Mouse (Mus musculus) embryonic facial prominence, embryonic 13.5 days (tissue): ENCODE results near the gene Fgf18. TPM values are rescaled to one million over a fixed set of nuclear protein-coding genes. Genes with fewer than 3 reads are reported as not detected.

Experiments
- ATAC-seq: fragments of 200-750 bp; cut with Nextera tagmentation; 2 replicates; pipeline ENCODE4 v1.8.0; 2017; ENCODE audit warnings: low read depth; ENCODE audit not compliant: insufficient number of reproducible peaks, insufficient read depth, low FRiP score, low TSS enrichment
- H3K27ac ChIP-seq: fragments of 300-500 bp; sonication (generic); 2 replicates; pipeline ENCODE4 v1.5.1; 2015; ENCODE audit warnings: moderate library complexity, mild to moderate bottlenecking, inconsistent platforms
- H3K27me3 ChIP-seq: fragments of 300-500 bp; sonication (generic); 2 replicates; pipeline ENCODE4 v1.6.1; 2015; ENCODE audit warnings: mild to moderate bottlenecking, inconsistent platforms
- H3K36me3 ChIP-seq: fragments of 300-500 bp; sonication (generic); 2 replicates; pipeline ENCODE4 v1.6.1; 2015; ENCODE audit warnings: mild to moderate bottlenecking, inconsistent platforms
- H3K4me1 ChIP-seq: fragments of 300-500 bp; sonication (generic); 2 replicates; pipeline ENCODE4 v1.6.1; 2015; ENCODE audit warnings: inconsistent platforms
- H3K4me2 ChIP-seq: fragments of 300-500 bp; sonication (generic); 2 replicates; pipeline ENCODE4 v1.6.1; 2015; ENCODE audit warnings: moderate library complexity, mild to moderate bottlenecking, inconsistent platforms
- H3K4me3 ChIP-seq: fragments of 300-500 bp; sonication (generic); 2 replicates; pipeline ENCODE4 v1.5.1; 2015; ENCODE audit warnings: mild to moderate bottlenecking, inconsistent platforms
- H3K9ac ChIP-seq: fragments of 300-500 bp; sonication (generic); 2 replicates; pipeline ENCODE4 v1.6.1; 2015; ENCODE audit warnings: mild to moderate bottlenecking, inconsistent platforms
- H3K9me3 ChIP-seq: fragments of 300-500 bp; sonication (generic); 2 replicates; pipeline ENCODE4 v1.6.1; 2016; ENCODE audit warnings: inconsistent platforms
- WGBS: fragments of 180-500 bp; shearing (Covaris S2); methylation state at CpG from one replicate; pipeline ENCODE4 v1.1.7; 2015; ENCODE audit warnings: mixed read lengths; 5-methylcytosine and 5-hydroxymethylcytosine counted together
- polyA plus RNA-seq: library from polyadenylated mRNA; unstranded; fragments of >200 nt; fragmentation: Nextera tagmentation; extraction: Ambion mirVana; gene quantifications from 2 replicates; pipeline ENCODE4 v1.2.1, GENCODE M21; 2015

The Fgf18 gene
- polyA plus RNA-seq, 1 experiment from 2014 or later, result 13.7 TPM

DNA sequence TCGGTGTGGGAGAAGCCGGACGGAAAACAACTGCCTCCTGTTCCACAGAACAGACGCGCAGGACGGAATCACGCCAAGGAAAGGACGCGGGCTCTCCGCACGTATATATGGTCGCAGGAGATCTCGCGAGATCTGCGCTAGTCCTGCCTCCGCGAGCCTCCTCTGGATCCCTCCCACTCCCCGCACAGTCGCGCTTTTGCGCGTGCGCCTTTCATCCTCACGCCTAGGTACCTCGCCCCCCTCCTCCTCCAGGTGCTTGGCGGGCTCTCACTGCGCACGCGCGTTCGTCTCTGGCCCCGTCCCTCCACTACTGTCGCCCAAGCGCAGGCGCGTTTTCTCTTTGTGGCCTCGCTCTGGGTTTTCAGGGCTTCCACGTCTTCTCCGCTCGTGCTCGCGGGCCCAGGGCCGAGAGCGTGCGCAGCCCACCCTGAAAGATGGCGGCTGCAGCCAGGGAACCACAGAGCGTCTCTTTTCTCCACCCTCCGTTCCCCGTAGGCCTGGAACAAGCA, 15.9 kb upstream of the Fgf18 start, which contains the start of gene Npm1:
Gene Npm1 (minus strand): TSS at position 209 of the 509 bp plus-strand sequence.
- Histone ChIP-seq H3K9ac (peak within 1 kb of the TSS; percentile 98), H3K36me3 (peaks cover 31% of the 10 kb centered on the region), H3K4me1 (peaks cover 13% of the 10 kb centered on the region), H3K4me2 (peak within 1 kb of the TSS; percentile 86), H3K9me3 (no peaks in the 10 kb centered on the region), H3K27ac (peak within 1 kb of the TSS; percentile 97), H3K4me3 (peak within 1 kb of the TSS; percentile 99), H3K27me3 (peaks cover 6% of the 10 kb centered on the region)
- peak; percentile 98 for ATAC-seq
- 5% methylated on average over 49 of the region's 49 CpGs for WGBS

DNA sequence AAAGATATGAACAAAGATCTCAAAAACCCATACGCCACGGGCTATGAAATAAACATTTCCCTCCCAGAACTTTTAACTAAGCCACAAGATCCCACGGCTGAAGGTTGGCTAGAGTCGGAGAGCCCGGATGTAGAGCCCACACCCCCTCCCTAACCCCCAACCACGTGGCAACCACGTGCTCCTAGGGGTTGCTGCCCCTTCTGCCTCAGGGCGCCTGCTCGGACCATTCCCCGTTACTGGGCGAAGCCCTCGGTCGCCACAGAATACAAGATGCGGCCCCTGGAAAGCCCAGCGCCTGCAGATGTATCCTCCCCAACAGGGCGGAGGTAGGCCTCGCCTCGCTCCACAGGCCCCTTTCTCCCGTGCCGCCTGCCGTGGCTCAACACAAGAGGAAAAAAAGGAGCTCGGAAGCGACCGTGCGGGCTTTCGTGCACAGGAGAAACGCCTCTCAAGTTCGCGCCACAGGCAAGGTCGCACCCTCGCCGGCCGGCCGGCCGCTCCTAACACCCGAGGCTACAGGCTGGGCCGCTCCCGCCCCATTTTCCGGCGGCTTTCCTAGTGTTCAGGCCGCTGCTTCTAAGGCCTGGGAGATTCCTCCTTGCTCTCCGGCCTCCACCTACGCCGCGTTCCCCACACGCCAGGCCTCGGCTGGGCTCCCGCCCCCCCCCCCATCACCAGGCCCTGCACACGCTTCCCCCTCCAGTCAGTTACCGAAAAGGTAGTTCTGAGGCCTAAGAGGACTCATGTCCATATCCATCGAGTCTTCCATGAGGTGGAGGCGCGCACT, 15.2 kb upstream of the Fgf18 start:
- peaks cover 4% of the 10 kb centered on the region for H3K27me3 ChIP-seq
- H3K4me3 ChIP-seq, result peak overlapping the region; percentile 99
- peaks cover 38% of the 10 kb centered on the region for H3K36me3 ChIP-seq
- WGBS, result 3% methylated on average over 53 of the region's 53 CpGs
- peak; percentile 52 for ATAC-seq
- H3K4me1 ChIP-seq, result peaks cover 13% of the 10 kb centered on the region
- H3K9me3 ChIP-seq, result no peaks in the 10 kb centered on the region
- peak overlapping the region; percentile 86 for H3K4me2 ChIP-seq
- H3K9ac ChIP-seq, result peak overlapping the region; percentile 98
- peak overlapping the region; percentile 88 for H3K27ac ChIP-seq

DNA sequence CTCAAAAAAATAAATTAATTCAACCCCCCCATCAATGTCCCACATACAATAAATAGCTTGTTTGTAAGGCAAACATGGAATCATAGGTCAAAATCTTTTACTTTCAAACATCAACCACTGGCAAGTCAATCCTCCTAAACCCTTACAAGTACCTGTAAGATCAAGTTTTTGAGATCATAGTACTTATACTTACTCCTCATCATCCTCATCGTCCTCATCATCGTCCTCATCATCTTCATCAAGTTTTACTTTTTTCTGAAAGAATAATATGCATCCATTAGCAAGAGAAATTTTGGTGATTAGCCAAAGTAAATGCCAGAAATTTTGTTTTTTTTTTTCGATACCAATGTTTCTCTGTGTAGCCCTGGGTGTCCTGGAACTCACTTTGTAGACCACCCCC, 12.5 kb upstream of the Fgf18 start:
- H3K4me1 ChIP-seq, result peaks cover 13% of the 10 kb centered on the region
- H3K4me3 ChIP-seq, result no peak overlapping the region
- ATAC-seq, result no peak
- no peaks in the 10 kb centered on the region for H3K9me3 ChIP-seq
- 85% methylated on average over 3 of the region's 3 CpGs for WGBS
- H3K27me3 ChIP-seq, result no peaks in the 10 kb centered on the region
- H3K4me2 ChIP-seq, result no peak overlapping the region
- H3K36me3 ChIP-seq, result peaks cover 60% of the 10 kb centered on the region
- no peak overlapping the region for H3K9ac ChIP-seq
- H3K27ac ChIP-seq, result no peak overlapping the region

DNA sequence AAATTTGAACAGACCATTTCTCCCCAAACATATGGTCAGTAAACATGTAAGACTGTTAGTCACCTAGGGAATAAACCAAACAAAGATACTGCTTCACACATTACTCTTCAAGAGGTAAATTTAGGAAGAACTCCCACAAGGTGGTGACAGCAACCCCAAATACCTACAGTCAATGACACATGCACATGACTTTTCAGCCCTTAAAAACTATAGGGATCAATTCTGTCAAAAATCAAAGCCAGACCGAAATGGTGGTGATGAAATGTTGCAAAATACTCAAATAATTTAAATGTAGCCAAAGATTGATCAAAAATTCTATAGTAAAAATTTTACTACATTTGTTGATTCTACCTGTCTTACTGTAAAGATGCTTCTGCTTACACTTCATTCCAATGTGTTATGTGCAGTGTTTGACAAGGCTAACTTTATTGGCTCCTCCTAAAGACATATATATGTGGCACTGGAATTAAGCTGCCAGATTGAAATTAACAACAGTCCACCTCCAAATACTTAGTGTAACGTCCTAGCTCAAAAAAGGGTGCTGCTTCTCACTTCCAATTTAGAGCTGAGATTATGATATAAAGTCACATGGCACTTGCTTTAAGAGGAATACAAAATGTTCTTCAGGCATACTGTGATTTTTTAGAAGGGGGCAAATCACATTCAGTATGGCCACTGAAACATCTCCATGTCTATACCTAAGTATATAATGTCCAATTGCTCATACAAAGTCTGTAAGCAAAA, 10.4 kb upstream of the Fgf18 start:
- Histone ChIP-seq H3K4me3 (no peak overlapping the region), H3K9me3 (no peaks in the 10 kb centered on the region), H3K4me1 (peaks cover 13% of the 10 kb centered on the region), H3K36me3 (peaks cover 79% of the 10 kb centered on the region), H3K9ac (no peak overlapping the region), H3K27me3 (no peaks in the 10 kb centered on the region), H3K4me2 (no peak overlapping the region), H3K27ac (no peak overlapping the region)
- WGBS, result 76% methylated on average over 2 of the region's 2 CpGs
- no peak for ATAC-seq

DNA sequence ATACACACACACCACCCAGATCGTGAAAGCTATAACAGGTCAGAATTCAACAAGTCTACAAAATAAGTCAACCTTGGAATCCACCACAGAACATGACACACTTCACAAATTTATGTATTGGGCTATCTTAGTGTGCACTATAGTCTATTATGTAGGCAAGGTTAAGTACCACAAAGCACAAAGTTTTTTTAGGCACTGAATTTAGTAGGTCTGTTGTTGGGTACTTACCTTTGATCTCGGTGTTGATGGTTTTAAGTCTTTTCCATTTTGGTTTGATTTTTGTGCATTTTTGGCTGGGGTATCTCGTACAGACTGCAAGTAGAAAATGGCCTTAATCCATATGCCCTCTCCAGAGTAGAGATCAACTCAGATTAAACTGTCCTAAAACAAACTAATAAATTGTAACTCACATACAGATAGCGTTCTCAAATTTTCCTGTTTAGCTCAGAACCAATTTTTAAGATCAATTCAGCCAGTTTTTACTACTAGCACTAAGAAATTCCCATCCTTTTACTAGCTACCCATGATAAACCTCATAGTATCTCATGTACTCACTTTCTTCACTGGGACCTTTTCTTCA, 9.3 kb upstream of the Fgf18 start:
- no peak for ATAC-seq

DNA sequence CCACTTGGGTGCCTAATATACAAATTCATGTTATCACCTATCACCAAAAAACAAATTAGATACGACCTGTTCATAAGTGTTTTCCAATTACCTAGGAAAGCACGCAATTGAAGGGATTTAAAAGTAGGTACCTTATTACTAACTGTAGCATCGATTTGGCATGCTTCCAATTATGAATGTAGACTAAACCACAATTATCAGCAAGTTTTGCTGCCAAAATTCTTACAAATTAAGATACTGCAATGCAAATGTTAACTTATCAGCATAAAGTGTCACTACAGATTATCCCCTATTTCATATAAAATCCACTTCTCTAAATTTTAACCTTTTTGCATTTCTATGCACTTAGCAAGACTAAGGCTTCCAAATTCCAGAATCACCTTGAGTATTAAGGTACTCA, 7.3 kb upstream of the Fgf18 start:
- ATAC-seq, result no peak
- no peaks in the 10 kb centered on the region for H3K9me3 ChIP-seq
- WGBS, result 85% methylated on average over 3 of the region's 3 CpGs
- no peak overlapping the region for H3K4me2 ChIP-seq
- H3K9ac ChIP-seq, result no peak overlapping the region
- H3K4me1 ChIP-seq, result no peaks in the 10 kb centered on the region; the same call in 1 of the 2 replicates
- no peak overlapping the region for H3K4me3 ChIP-seq
- peaks cover 87% of the 10 kb centered on the region for H3K36me3 ChIP-seq
- no peak overlapping the region for H3K27ac ChIP-seq
- no peaks in the 10 kb centered on the region for H3K27me3 ChIP-seq

More for the DNA sequence above, 9.3 kb upstream of the Fgf18 start:
- WGBS, result 81% methylated on average over 4 of the region's 4 CpGs
- Histone ChIP-seq H3K4me3 (no peak overlapping the region), H3K27me3 (no peaks in the 10 kb centered on the region), H3K9me3 (no peaks in the 10 kb centered on the region), H3K4me2 (no peak overlapping the region), H3K36me3 (peaks cover 86% of the 10 kb centered on the region), H3K4me1 (peaks cover 13% of the 10 kb centered on the region), H3K9ac (no peak overlapping the region), H3K27ac (no peak overlapping the region)

DNA sequence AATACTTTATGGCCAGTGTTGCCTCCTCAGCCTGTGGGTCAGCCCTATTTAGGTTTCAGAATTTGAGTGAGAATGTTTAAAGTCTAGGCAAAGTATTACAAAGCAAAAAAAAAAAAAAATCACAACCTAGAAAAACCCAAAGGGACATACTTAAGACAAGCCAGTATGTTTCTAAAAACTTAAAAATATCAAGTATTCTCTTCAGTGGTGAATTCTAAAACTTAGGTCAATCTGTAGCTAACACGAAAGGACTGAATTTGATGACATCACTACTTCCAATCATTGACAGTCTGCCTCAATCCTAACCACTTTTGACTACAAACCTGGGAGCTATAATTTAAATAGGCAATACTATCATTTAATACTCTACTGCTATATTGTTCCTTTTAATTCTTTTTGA, 5.8 kb upstream of the Fgf18 start:
- ATAC-seq, result no peak
- Histone ChIP-seq H3K9me3 (no peaks in the 10 kb centered on the region), H3K4me1 (peaks cover 3% of the 10 kb centered on the region), H3K36me3 (peaks cover 75% of the 10 kb centered on the region), H3K4me3 (no peak overlapping the region), H3K27ac (no peak overlapping the region), H3K9ac (no peak overlapping the region), H3K4me2 (no peak overlapping the region), H3K27me3 (no peaks in the 10 kb centered on the region)
- 90% methylated on average over 1 of the region's 1 CpGs for WGBS

DNA sequence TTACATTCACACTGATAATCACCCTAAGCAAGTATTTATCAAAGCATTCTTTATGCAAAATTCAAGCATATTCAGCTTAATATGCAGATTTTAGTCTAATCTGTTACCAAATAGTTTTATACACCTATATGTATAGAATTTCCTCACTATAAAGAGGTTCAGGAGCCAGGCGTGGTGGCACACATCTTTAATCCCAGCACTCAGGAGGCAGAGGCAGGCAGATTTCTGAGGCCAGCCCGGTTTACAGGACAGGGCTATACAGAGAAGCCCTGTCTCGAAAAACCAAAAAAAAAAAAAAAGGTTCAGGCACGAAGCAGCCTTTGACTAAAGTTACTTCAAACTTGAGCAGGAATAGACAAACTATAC, 4.6 kb upstream of the Fgf18 start:
- Histone ChIP-seq H3K36me3 (peaks cover 65% of the 10 kb centered on the region), H3K27ac (no peak overlapping the region), H3K4me3 (no peak overlapping the region), H3K4me1 (peaks cover 13% of the 10 kb centered on the region), H3K9ac (no peak overlapping the region), H3K4me2 (no peak overlapping the region), H3K27me3 (peaks cover 8% of the 10 kb centered on the region), H3K9me3 (no peaks in the 10 kb centered on the region)
- WGBS, result 78% methylated on average over 4 of the region's 4 CpGs
- no peak for ATAC-seq

DNA sequence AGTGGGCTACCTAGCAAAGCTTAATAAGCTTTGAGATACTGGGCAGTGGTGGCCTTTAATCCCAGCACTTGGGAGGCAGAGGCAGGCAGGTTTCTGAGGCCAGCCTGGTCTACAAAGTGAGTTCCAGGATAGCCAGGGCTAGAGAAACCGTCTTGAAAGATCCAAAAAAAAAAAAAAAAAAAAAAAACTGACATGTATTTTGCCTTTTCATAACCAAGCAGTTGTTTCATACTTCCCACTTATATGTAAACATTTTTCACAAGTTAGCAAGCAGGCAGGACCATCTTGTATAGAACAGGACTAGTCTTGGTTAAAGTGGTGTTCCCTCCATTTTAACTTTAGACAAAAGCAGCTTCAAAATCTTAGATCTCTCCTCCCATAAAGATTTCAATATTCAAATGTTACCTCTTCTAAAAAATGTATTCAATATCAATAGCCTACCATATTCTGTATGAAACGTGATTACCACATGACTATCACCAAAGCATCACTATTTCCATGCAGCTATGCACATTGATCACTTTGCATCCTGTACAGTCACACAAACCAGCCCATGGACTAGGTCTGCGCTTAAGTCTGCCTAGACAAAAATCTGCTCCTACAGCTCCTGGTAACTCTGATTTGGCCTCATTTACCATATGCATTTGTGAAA, 4.1 kb upstream of the Fgf18 start:
- Histone ChIP-seq H3K4me2 (no peak overlapping the region), H3K4me3 (no peak overlapping the region), H3K36me3 (peaks cover 60% of the 10 kb centered on the region), H3K27me3 (peaks cover 11% of the 10 kb centered on the region), H3K27ac (no peak overlapping the region), H3K9ac (no peak overlapping the region), H3K4me1 (peaks cover 17% of the 10 kb centered on the region), H3K9me3 (no peaks in the 10 kb centered on the region)
- ATAC-seq, result no peak
- 67% methylated on average over 3 of the region's 3 CpGs for WGBS

DNA sequence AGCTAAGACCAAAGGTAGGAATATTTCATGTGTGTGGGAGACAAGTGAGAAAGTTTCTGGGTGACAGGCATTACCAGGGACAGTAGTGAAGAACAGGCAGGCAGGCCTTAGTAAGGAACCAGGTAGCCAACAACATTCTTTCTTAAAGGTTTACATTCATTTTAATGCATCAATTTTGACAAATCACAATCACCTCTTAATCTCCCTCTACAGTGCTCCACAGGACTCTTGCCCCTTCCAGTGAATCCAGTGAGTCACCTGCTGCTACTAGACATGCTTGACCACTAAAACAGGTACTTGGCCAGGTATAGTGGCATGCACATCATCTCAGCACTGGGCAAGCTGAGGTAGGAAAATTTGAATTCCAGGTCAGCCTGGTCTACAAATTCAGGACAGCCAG, 3.2 kb upstream of the Fgf18 start:
- Histone ChIP-seq H3K4me2 (no peak overlapping the region), H3K27ac (no peak overlapping the region), H3K36me3 (peaks cover 53% of the 10 kb centered on the region), H3K4me1 (peaks cover 23% of the 10 kb centered on the region), H3K27me3 (peaks cover 17% of the 10 kb centered on the region), H3K4me3 (no peak overlapping the region), H3K9me3 (no peaks in the 10 kb centered on the region), H3K9ac (no peak overlapping the region)
- no peak for ATAC-seq

DNA sequence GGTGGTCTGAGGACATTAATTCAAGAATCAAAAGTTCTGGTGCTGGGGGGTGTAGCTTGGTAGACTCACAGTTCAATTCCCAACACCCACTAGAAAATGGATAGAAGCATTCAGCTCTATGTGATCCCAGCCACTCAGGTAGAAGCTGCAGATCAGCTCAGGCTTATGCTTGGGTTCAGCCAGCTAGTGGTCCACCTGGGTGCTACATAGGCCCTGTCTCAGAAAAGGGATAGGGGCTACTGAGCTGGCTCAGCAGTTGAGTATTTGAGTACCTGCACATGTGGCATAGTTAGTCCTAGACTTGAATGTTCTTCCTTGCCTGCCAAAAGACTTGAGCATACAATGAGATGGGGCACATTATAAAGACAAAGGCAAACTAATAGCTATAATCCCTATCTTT, 2.3 kb upstream of the Fgf18 start:
- no peak for ATAC-seq
- peaks cover 26% of the 10 kb centered on the region for H3K27me3 ChIP-seq
- no peak overlapping the region for H3K27ac ChIP-seq
- H3K9ac ChIP-seq, result no peak overlapping the region
- peaks cover 45% of the 10 kb centered on the region for H3K36me3 ChIP-seq
- peaks cover 32% of the 10 kb centered on the region for H3K4me1 ChIP-seq
- H3K4me3 ChIP-seq, result no peak overlapping the region
- no peaks in the 10 kb centered on the region for H3K9me3 ChIP-seq
- no peak overlapping the region for H3K4me2 ChIP-seq
